Mouse (Mus musculus): ENCODE data around the gene Endou. TPM values are rescaled to one million over a fixed set of nuclear protein-coding genes. Genes with fewer than 3 reads are reported as not detected.

The Endou gene
- total RNA-seq, 4 experiments from 2014 or later, result 0.69 to 3.6 (median 2.2) TPM

DNA sequence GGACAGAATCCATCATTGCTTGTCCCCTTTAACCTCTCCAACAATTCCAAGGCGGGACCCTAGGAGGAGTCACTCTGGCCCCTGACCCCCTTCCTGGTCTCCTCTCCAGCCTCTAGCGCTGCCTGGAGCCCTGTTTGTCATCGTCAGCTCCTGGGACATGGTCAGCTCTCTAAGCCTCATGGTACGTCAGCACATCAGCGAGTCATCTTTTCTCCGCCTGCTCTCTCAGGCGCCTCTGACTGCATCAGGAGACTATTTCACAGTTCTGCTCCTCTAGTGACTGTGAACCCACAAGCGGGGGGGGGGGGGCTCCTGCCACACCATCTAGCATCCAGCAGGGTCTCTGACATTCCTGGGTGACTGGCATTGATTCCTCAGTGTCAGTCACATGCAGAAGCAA, 24.2 kb upstream of the Endou start:
- no peak for DNase-seq (ENCODE audit: low spot score in 2 of 2)

DNA sequence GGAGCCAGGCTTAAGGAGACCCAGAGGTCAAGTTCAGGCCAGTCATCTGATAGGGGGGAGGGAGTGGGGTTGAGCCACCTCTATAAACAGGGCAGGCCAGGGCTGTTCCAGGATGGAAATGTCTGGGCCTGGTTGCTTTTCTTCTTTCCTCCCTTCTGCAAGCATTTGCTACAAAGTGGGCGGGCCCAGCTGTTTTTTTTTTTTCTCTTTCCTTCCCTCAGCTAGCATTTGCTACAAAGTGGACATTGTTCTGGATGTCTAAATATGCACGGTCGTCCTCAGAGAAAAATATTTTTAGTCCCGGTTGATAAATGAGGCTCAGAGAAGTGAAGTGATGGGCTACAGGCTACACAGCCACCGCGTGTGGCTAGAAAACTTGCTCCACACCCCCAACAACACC, 23.3 kb upstream of the Endou start:
- no peak for DNase-seq (ENCODE audit: low spot score in 2 of 2)

DNA sequence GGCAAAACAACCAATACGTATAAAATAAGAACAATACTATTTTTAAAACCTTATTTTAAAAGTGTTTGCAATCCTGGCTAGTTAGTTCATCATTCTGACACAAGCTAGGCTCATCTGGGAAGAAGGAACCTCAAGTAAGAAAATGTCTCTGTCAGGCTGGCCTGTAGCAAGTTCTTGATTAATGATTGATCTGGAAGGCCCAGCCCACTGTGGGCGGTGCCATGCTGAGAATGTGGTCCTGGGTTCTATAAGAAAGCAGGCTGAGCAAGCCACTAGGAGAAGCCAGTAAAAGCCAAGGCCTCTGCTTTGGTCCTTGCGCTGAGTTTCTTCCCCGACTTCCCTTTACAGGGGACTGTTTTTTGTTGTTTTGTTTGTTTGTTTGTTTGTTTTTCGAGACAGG, 21.4 kb upstream of the Endou start:
- DNase-seq (ENCODE audit: low spot score in 2 of 2), result no peak

DNA sequence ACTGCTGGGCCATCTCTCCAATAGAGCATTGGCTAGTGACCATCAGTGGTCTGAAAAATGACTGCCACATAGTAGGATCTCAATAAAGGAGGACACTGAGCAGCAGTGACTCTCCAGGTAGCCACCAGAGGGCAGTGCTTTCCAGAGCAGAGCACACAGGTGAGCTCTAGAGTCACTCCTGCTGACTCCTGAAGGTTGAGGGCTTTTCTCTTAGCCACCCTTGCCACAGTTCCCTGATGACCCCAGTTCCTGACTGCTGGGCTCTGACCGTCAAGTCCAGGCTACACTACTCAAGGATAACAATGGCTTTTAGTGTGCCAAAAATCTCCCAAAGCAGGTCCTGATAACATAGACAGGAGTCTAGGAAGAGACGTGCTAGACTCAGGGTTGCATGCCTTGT, 20.5 kb upstream of the Endou start:
- no peak for DNase-seq (ENCODE audit: low spot score in 2 of 2)

DNA sequence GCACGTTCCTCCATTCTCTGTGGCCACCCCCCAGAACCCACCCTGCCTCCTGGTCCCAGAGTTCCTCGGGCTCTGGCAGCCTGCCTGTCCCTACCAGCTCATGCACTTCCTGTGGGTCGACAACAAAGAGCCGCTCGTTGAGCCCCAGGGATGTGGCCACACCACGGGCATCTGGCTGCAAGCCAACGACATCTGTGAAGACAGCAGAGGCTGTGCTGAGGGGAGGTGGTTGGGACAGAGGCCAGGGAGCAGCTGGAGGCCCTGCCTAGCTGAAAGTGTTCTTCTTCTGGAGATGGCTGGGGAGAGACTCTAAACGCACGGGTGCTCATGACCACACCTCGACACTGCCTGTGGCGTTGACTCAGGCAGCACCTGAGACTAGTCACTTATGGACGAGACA, 19.6 kb upstream of the Endou start:
- DNase-seq (ENCODE audit: low spot score in 2 of 2), result peak; percentile 86 to 87

DNA sequence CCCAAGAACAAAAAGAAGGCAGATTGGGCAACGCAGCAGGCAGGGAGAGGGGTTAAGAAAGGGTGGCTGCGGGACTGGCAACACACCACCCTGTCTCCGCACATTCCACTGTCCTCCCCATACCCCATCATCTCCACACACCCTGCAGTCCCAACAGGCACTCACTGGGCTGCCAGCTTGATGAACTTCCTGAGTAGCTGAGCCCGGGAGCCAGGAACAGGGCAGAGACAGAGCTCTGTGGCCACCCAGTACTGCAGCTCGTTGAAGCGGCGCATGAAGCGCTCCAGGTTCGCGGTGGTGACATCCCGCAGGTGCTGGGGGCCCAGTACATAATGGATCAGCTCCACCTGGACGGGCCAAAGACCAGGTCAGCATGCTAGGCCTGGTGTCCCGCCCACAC, 18.7 kb upstream of the Endou start:
- no peak for DNase-seq (ENCODE audit: low spot score in 2 of 2)

DNA sequence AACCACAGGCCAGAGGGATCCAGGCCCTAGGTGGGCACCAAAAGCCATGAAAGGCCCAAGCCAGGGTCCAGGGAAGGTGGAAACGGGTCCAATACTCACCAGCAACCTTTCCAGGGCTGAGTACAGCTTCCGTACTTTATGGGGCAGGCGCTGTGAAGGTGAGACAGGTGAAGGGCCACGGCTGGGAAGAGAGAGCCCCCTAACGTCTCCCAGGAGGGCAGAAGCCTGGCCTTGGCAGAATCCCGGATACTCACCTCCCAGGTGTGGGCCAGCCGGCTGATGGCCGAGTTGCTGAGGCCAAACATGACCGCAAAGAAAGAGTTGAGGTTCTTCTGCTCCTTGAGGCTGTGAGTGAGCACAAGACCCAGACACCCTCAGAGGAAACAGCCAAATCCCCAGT, 18.3 kb upstream of the Endou start:
- no peak for DNase-seq (ENCODE audit: low spot score in 2 of 2)

DNA sequence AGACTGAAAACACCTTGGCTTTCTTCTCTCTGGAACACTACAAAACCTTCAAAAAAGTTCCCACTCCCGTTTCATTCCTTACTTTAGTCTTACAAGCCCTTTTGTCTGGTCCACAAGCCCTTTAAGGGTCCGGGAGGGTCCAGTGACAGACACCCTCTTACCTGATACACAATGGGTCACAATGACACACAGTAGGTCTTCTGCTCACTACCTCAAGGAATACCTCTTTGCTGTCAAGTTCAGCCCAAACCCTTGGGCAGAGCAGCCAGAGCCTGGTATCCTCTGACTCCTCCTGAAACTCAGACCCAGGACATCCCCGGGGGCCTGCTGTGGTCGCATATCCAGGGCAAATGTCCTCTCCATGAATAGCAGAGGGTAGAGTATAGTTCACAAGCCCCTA, 17.8 kb upstream of the Endou start:
- DNase-seq (ENCODE audit: low spot score in 2 of 2), result no peak

DNA sequence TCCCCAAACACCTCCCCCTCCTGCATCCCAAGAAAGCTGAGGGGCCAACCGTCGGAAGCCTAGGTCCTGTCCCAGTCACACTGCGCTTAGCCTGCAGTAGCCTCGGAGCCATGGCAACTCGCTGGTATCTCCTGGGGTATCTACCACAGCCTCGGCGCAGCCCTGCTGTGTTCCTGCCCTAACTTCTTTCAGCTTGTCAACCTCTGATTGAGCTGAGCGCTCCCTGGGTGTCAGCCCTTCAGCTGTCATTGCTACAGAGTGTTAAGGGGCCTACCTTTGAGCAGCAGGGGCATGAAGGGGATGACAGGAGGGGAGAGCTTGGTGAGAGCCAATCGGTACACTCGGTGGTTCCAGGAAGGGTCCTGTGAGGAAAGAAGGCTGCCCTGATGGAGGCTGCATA, 17.2 kb upstream of the Endou start:
- no peak for DNase-seq (ENCODE audit: low spot score in 2 of 2)

DNA sequence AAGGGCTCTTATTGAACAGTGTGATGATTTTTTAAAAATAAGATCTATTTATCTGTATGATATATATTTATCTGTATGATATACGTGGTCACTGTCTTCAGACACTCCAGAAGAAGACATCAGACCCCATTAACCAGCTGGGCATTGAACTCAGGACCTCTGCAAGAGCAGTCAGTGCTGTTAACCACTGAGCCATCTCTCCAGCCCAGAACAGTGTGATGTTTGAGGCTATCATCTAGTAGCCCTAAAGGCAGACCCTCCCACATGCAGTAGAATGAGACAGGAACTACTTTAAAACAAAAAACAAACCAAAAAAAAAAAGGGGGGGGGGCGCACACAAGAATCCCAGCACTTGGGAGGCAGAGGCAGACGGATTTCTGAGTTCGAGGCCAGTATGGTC, 16.3 kb upstream of the Endou start:
- no peak for DNase-seq (ENCODE audit: low spot score in 2 of 2)

DNA sequence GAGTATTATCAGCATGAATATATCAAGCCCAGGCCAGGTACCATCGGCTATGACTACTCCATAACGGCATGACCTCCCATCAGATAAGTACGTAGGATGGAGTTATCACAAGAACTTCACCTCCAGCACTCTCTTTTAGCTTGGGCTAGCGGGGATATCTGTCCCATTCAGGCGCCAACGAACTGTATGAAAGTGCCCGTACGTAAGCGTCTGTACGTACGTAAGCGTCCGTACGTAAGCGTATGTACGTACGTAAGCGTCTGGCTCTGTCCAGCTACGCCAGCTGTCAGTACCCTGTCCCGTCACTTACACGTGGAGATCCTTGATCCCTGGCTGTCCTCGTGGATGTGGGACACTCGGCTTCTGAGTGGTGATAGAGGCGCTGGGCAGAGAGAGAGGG, 15.6 kb upstream of the Endou start:
- DNase-seq (ENCODE audit: low spot score in 2 of 2), result no peak

DNA sequence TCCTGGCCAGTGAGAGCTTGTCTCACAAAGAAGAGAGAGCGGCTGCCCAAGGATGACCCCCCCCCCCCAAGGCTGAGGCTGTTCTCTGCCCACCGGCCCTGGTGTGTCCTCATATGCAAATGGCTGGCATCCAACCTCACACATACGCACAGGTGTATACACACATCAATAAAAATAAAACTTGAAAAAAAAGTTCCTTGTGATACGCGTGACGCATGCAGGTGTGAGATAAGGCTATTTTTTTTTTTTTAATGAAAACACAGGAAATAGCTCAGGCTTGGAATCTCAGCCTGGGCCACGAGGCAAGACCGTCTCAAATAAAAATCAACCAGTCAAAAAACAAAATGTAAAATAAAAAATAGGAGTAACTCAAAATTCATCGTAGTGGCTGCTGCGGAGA, 15.1 kb upstream of the Endou start:
- no peak for DNase-seq (ENCODE audit: low spot score in 2 of 2)

DNA sequence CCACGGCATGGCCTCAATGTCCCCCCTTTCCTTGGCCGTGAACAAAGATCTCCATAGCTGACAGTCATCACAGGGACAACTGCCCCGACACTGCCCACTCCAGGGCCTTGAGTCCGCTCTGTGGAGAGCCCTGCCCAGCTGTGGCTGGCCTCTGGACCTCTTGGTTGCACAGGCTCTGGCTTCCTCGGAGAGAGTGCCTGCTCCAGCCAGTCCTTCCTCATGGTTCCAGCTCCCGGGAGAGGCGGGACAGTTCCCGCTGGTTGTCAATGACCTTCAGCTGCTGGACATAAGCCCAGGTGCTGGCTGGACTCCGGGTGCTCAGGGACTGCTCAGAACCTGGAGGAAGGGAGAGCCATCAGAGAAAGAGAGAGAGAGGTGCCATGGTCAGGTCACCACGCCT, 14.2 kb upstream of the Endou start:
- peak in 1 of 2 experiments; percentile 46 for DNase-seq (ENCODE audit: low spot score in 2 of 2)

DNA sequence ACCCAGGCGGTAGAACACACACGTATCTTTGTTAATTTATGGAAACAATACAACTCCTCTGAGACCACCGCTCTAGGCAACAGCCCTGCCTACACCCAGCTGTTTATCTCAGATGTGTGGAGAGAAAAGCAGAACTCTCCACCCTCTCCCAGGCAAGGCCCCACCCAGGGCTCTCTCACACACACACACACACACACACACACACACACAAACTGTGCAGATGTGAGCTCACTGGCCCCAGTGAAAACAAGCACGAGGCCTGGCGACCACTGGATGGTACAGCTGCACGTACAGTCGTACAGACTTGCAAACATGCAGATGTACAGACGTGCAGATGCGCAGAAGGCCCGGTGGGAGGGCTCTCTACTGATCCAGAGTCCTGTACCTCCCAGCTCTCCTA, 13.8 kb upstream of the Endou start:
- DNase-seq (ENCODE audit: low spot score in 2 of 2), result no peak

DNA sequence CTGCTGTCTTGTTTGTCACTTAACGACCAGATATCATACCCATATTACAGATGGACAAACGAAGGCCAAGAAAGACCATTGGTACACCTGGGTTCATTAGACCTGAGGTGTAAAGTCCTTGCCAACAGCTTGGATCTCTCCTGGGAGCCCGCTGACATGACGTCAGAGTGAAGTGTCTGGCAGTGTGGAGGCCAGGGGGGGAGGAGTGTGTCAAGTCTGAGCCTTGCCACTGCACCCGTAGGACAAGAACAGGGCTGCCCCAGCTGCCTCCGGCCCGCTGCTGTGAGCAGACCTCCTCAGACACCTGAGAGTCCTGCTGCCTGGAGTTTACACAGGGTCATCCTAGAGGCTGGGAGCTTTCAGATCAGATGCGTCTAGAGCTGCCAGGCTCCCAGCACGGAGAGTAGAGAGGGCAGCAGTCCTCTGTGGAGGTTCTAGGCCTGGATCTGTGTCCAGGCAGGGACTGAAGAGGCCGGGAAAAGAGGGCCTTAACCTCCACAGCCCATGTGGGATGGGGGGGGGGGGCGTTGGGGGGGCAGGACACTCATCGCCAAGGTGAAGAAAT, 12.9 kb upstream of the Endou start:
- DNase-seq (ENCODE audit: low spot score in 2 of 2), result no peak

DNA sequence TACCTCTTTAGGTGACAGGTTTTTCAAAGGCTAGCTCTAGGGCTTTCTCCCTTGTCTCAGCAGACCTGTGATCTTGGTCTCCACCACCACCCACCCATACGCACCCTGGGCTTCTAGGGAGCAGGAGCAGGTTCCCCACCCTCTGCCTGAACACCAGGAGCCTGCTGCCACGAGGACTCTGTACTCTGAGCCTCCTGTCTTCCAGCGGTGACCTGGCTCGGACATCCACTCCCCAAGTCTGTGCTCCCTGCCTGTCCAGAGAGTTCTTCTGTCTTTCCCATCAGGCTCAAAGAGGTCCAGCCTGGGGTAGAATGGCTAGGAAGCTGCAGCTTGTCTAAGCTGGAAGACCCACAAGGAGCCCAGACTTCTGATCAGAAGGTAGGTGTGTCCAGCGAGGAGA, 12.1 kb upstream of the Endou start:
- DNase-seq (ENCODE audit: low spot score in 2 of 2), result no peak

DNA sequence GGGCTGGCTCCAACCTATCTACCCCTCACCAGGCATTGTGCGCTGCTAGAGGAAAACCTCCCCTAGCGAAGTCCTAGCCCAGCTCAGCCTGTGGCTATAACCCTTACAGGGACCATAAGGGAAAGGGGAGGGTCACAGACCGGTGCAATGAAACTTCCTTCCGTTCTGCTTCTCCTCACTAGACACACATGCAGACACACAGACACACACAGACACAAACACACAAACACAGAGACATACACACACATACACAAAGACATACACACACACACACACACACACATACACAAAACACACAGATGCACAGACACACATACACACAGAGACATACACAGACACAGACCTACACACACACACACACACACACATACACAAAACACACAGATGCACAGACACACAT, 11.5 kb upstream of the Endou start:
- no peak for DNase-seq (ENCODE audit: low spot score in 2 of 2)

DNA sequence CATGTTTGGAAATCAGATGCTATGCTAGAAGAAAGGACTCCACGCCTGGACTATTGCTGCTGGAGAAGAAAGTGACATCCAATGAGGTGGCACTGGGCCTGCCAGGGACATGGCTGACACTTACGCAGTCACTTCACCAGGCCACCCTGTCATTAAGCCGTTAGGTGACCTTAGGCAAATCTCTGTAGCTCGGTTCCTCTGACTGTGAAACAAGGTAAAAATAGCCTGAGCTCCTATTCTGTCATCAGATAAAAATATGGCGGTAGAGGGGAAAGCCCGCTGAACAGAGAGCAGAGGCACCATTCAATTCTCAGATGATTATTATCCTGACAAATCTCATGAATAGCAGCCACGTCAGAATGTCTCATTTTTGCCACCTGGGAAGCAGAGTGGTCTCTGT, 10.9 kb upstream of the Endou start:
- DNase-seq (ENCODE audit: low spot score in 2 of 2), result no peak

DNA sequence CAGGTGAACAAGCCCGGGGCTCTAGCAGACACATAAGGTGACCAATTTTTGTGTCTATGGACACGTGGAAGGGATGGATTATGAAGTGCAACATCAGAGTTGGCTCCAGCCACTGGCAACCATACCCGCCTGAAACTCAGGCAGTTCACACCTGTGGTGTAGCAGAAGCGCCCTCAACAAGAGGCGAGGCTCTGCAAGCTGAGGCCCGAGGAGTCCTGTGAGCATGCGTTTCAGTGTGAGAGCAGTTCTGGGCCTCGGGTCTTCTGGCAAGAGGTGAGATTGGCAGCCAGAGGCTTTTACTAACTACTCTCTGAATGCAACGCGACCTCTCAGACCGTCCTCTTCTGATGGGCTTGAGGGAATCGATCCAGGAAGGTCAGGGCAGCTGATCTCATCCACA, 10.5 kb upstream of the Endou start:
- DNase-seq (ENCODE audit: low spot score in 2 of 2), result no peak

DNA sequence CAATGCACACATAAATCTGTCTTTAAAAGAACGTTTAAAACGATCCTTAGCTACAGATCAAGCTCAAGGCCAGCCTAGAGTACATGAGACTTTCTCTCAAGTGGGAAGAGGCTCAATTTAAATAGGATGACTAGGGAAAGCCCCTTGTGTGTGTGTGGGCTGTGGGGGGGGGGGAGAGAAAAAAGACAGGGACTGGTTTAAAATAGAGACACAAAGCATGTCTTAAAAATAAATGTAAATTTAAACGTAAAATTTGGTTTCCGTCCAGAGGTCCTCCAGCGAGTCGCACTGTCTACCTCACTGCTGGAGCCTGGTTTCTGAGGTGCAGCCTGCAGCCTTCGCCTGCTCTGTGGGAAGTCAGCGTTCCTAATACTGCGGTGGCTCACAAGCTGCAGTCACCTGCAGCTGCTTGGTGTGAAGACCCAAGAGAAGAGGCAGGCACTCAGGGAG, 9.2 kb upstream of the Endou start:
- DNase-seq (ENCODE audit: low spot score in 2 of 2), result no peak

DNA sequence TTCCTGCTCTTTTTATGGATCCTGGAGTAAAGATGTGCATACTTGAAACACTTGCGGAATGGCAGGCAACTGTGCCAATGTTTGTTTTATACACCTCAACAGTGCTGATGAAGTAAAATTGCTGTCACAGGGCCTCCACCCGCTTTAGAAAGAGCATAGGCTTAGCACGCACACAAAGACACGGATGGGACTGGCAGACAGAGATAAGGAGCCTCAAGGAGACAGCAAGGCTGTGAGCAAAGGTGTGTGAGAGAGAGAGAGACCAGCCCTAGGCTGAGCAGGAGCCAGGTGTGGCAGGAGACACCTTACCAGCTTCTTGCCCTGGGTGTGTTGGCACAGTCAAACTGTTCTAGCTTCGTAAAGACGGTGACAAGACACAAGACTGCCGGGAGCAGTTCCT, 7.8 kb upstream of the Endou start:
- DNase-seq (ENCODE audit: low spot score in 2 of 2), result no peak

DNA sequence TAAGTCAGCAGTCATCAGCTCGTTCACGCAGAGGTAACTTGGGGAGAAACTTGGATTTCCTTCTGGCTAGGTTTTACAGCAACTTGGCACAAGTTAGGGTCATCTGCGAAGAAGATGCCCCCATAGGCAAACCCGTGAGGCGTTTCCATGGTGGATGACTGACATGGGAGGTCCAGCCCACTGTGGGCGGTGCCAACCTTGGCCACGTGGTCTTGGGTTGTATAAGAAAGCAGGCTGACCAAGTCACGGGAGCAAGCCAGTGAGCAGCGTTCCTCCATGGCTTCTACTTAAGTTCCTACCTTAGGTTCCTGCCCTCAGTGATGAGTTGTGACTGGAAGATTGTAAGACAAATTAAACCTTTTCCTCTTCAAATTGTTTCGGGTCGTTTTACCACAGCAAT, 849 bp upstream of the Endou start:
- no peak for DNase-seq (ENCODE audit: low spot score in 2 of 2)

DNA sequence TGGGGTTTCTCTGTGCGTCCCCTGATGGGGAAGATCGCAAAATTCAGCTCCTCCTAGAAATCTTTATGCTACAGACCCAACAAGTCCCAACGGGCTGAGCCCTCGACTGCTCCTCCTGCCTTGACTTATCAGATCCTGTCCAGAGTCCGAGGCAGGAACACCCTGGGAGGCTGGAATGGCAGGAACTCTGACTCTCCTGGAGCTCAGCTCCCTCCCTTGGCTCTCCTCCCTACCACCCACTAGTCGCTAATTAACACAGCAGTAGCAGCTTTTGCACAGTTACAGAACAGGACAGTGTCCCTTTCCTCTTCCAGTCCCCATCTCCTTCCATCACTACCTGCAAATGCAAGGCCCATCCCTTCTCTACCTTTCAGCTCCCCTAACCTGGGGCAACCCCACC, 774 bp downstream of the Endou start:
- DNase-seq (ENCODE audit: low spot score in 2 of 2), result no peak

DNA sequence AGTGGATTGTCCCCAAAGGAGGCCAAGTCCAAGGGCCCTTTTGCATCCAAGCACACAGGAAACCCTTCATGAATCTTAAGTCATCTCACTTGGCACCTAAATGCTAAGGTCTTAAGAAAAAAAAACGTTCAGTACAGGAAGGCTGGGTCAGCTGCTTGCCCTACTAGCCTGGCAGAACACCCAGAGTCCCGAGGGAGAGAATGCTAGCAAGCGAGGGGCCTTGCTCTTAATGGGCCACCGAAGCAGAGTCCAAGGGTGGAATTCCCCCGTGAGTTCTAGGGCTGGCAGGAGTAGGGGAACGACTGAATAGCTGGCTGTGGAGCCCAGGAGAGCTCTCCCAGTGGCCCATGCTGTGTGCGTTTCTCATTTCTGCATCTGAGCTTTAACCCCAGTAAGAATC, 2.3 kb downstream of the Endou start:
- peak; percentile 53 to 74 for DNase-seq (ENCODE audit: low spot score in 2 of 2)
